Mouse (Mus musculus) stomach, postnatal 0 days (tissue): ENCODE measurements around the gene Arl8a. TPM values are rescaled to one million over a fixed set of nuclear protein-coding genes. Genes with fewer than 3 reads are reported as not detected.

Experiments used
- ATAC-seq: fragments of 200-750 bp; cut with Nextera tagmentation; 2 replicates; pipeline ENCODE4 v1.8.0; 2017; ENCODE audit not compliant: low FRiP score, low TSS enrichment
- DNase-seq: peaks from one replicate; pipeline ENCODE4 v3.0.0-alpha.2; 2016; ENCODE audit warnings: low spot score
- H3K27ac ChIP-seq: fragments of 300-500 bp; sonication (generic); replicated peaks from 2 replicates; pipeline ENCODE4 v1.5.1; 2014; ENCODE audit warnings: mild to moderate bottlenecking, control low read depth
- H3K27me3 ChIP-seq: fragments of 300-500 bp; sonication (generic); 2 replicates; pipeline ENCODE4 v1.6.1; 2014; ENCODE audit warnings: low read length; ENCODE audit not compliant: control insufficient read depth, insufficient read depth
- H3K36me3 ChIP-seq: fragments of 300-500 bp; sonication (generic); 2 replicates; pipeline ENCODE4 v1.6.1; 2014; ENCODE audit warnings: low read length, mixed read lengths; ENCODE audit not compliant: control insufficient read depth, insufficient read depth
- H3K4me1 ChIP-seq: fragments of 300-500 bp; sonication (generic); replicated peaks from 2 replicates; pipeline ENCODE4 v1.6.1; 2014; ENCODE audit warnings: antibody characterized with exemption; ENCODE audit not compliant: control insufficient read depth, insufficient read depth
- H3K4me2 ChIP-seq: fragments of 300-500 bp; sonication (generic); replicated peaks from 2 replicates; pipeline ENCODE4 v1.6.1; 2014; ENCODE audit warnings: low read depth, mild to moderate bottlenecking, control low read depth, moderate library complexity
- H3K4me3 ChIP-seq: fragments of 300-500 bp; sonication (generic); 2 replicates; pipeline ENCODE4 v1.5.1; 2014; ENCODE audit warnings: low read depth, low read length, control low read depth
- H3K9ac ChIP-seq: fragments of 300-500 bp; sonication (generic); 2 replicates; pipeline ENCODE4 v1.6.1; 2014; ENCODE audit warnings: mild to moderate bottlenecking, low read length, control low read depth, mixed read lengths
- H3K9me3 ChIP-seq: fragments of 300-500 bp; sonication (generic); 2 replicates; pipeline ENCODE4 v1.6.1; 2016; ENCODE audit warnings: low read length; ENCODE audit not compliant: control insufficient read depth
- CTCF ChIP-seq: IDR thresholded peaks from 2 replicates; pipeline ENCODE4 v1.5.1; 2016; ENCODE audit warnings: antibody characterized with exemption, low read depth, mild to moderate bottlenecking, moderate library complexity
- EP300 ChIP-seq: optimal IDR thresholded peaks from 2 replicates; pipeline ENCODE3; 2016; ENCODE audit warnings: antibody characterized with exemption
- WGBS: fragments of 180-500 bp; shearing (Covaris S2); extraction: QIAGEN DNeasy Blood & Tissue Kit; methylation state at CpG from one replicate; pipeline ENCODE4 v1.1.7; 2014; 5-methylcytosine and 5-hydroxymethylcytosine counted together
- polyA plus RNA-seq: library from polyadenylated mRNA; unstranded; fragments of >200 nt; fragmentation: Nextera tagmentation; extraction: Ambion mirVana; gene quantifications from 2 replicates; pipeline ENCODE4 v1.2.1, GENCODE M21; 2015

Gene Arl8a
- polyA plus RNA-seq, 1 experiment from 2014 or later = 42.2 TPM

GRCm38 (mm10) chr1:135177724-135178123 lies 31.1 kb downstream of the Arl8a start:
- H3K4me2 ChIP-seq = no peak overlapping the region
- DNase-seq (peak; percentile 18), ATAC-seq (no peak)
- H3K27me3 ChIP-seq = no peaks in the 10 kb centered on the region
- TF ChIP-seq CTCF (no peak), EP300 (no peak)
- 74% methylated on average over 3 of the region's 3 CpGs for WGBS
- no peak overlapping the region for H3K27ac ChIP-seq
- no peaks in the 10 kb centered on the region for H3K36me3 ChIP-seq
- no peaks in the 10 kb centered on the region for H3K9me3 ChIP-seq
- H3K4me3 ChIP-seq = no peak overlapping the region
- peaks cover 3% of the 10 kb centered on the region; the same call in 1 of the 2 replicates for H3K4me1 ChIP-seq
- no peak overlapping the region for H3K9ac ChIP-seq

DNA sequence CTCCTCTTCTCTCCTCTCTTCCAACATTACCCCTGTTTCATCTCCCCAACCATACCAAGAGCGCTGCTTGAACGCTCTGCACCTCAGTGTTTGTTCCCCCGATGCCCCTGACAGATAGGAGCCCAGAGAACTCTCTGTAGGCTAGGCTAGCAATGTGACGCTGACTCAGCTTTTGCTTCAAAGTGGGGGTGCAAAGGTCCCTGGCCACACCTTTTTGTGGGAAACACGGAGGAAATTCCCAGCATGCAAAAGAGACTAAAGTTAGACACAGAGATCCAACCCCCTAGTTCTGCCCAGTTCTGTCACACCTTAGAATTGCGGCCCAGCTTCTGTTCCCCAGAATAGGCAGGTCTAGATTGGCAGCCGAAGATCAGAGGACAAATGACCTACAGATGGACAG lies 32.2 kb downstream of the Arl8a start:
- H3K9me3 ChIP-seq = no peaks in the 10 kb centered on the region
- peak overlapping the region; percentile 61 for H3K27ac ChIP-seq
- no peak overlapping the region for H3K9ac ChIP-seq
- DNase-seq (peak; percentile 78), ATAC-seq (peak; percentile 18; the same call in 1 of the 2 replicates)
- WGBS = 68% methylated on average over 7 of the region's 7 CpGs
- no peak overlapping the region for H3K4me2 ChIP-seq
- H3K27me3 ChIP-seq = no peaks in the 10 kb centered on the region
- H3K4me1 ChIP-seq = peaks cover 3% of the 10 kb centered on the region; the same call in 1 of the 2 replicates
- no peak for TF ChIP-seq EP300
- no peak for TF ChIP-seq CTCF
- no peak overlapping the region for H3K4me3 ChIP-seq
- H3K36me3 ChIP-seq = no peaks in the 10 kb centered on the region

DNA sequence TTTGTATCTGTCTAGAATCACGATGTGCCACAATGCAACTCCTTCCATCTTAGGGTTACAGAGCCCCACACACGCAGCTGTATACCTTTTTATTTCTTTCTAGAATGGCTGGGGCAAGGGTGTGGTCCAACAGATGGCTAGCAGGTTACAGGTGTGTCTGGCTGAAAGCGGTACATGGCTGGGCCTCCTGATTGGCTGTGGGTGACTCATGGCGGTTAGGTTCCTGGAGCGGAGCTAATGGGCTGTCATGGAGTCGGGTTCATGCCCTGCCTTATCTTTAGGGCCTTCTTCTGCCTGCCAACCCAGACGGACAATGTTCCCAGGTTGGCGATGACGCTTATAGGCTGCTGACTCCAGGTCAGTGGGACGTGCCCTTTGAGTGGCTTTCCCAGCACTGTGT lies 34.2 kb downstream of the Arl8a start:
- Histone ChIP-seq H3K4me3 (no peak overlapping the region), H3K27me3 (no peaks in the 10 kb centered on the region), H3K4me2 (no peak overlapping the region), H3K9ac (no peak overlapping the region), H3K36me3 (no peaks in the 10 kb centered on the region), H3K27ac (peak overlapping the region; percentile 75), H3K4me1 (peaks cover 3% of the 10 kb centered on the region; the same call in 1 of the 2 replicates), H3K9me3 (no peaks in the 10 kb centered on the region)
- WGBS = 53% methylated on average over 10 of the region's 10 CpGs
- peak; percentile 84 for ATAC-seq
- peak; percentile 88 for DNase-seq
- no peak for TF ChIP-seq CTCF
- no peak for TF ChIP-seq EP300

- Histone ChIP-seq H3K36me3 (no peaks in the 10 kb centered on the region), H3K9me3 (no peaks in the 10 kb centered on the region), H3K4me1 (peaks cover 3% of the 10 kb centered on the region; the same call in 1 of the 2 replicates), H3K27me3 (no peaks in the 10 kb centered on the region), H3K4me2 (no peak overlapping the region), H3K27ac (peak overlapping the region; percentile 75), H3K4me3 (no peak overlapping the region), H3K9ac (no peak overlapping the region)
- ATAC-seq (no peak), DNase-seq (peak; percentile 26)
- 57% methylated on average over 4 of the region's 4 CpGs for WGBS
- TF ChIP-seq EP300 (no peak), CTCF (no peak)
Measured at GRCm38 (mm10) chr1:135181275-135181674, 34.7 kb downstream of the Arl8a start.

DNA sequence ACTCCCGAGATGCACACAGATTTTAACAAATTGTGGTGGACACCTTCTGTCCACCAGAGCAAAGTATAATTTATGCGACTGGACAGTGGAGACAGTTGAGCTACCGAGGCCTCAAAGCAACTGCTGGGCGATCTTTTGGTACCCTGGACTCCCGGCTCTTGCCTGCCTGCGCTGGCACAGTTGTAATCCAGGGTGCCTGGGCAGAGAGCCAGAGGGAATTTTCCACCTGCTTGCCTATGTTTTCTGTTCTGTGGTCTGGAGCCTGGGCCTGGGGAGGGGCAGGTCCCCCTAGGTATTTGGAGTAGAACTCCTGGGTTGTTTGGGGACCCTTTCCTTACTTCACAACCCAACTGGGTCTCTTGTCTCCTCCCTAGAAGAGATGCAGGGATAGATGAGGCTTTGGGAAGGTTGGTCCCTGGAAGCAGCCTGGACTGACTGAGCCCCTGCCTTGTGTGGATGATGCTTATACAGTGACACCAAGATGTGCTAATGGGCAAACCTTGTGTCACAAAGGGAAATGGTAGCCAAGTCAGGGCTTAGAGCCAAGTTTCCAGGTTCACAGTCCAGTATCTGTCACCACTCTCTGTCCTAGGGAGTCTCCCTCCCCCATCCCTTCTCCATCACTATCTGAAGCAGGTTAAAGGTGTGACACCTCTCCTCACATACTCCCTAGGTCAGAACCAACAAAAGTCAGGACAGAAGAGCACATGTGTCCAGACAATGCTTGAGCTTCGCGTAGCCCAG lies 35.4 kb downstream of the Arl8a start:
- TF ChIP-seq EP300 (no peak), CTCF (no peak)
- Histone ChIP-seq H3K27me3 (no peaks in the 10 kb centered on the region), H3K4me3 (no peak overlapping the region), H3K9ac (no peak overlapping the region), H3K36me3 (no peaks in the 10 kb centered on the region), H3K4me1 (peaks cover 3% of the 10 kb centered on the region; the same call in 1 of the 2 replicates), H3K4me2 (no peak overlapping the region), H3K9me3 (no peaks in the 10 kb centered on the region), H3K27ac (peak overlapping the region; percentile 88)
- 62% methylated on average over 8 of the region's 8 CpGs for WGBS
- ATAC-seq (no peak), DNase-seq (peak; percentile 47)

DNA sequence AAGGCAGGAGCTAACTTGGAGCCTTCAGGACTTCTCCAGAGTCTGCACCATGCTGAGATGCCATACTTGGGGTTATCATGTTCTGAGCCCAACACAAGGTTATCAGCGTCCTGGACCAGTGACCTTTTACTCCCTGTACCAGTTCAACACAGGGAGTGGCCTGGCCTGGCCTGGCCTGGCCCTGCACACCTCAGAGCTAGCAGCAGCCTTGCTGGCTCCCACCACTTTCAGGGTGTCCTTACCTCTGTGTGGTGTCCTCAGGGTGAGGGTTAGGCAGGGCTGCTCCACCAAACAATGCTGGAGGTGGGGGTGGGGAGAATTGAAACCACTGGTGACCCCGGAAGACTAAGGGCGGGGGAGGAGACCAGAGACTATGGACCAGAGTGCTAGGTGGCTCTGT lies 36.4 kb downstream of the Arl8a start:
- 43% methylated on average over 3 of the region's 3 CpGs for WGBS
- peak overlapping the region; percentile 38; the same call in 1 of the 2 replicates for H3K9ac ChIP-seq
- H3K27me3 ChIP-seq = no peaks in the 10 kb centered on the region
- peaks cover 3% of the 10 kb centered on the region; the same call in 1 of the 2 replicates for H3K4me1 ChIP-seq
- H3K27ac ChIP-seq = peak overlapping the region; percentile 88
- ATAC-seq (peak; percentile 34), DNase-seq (peak; percentile 55)
- no peak overlapping the region for H3K4me3 ChIP-seq
- H3K36me3 ChIP-seq = no peaks in the 10 kb centered on the region
- TF ChIP-seq CTCF (no peak), EP300 (no peak)
- H3K4me2 ChIP-seq = no peak overlapping the region
- H3K9me3 ChIP-seq = no peaks in the 10 kb centered on the region
